Mouse (Mus musculus) heart, postnatal 0 days (tissue): ENCODE measurements around the gene Rgma. TPM values are rescaled to one million over a fixed set of nuclear protein-coding genes. Genes with fewer than 3 reads are reported as not detected.

Source experiments
- ATAC-seq: fragments of 200-750 bp; cut with Nextera tagmentation; 2 replicates; pipeline ENCODE4 v1.8.0; 2017; ENCODE audit warnings: low read depth, moderate number of reproducible peaks, moderate library complexity; ENCODE audit not compliant: insufficient read depth
- DNase-seq: peaks from one replicate; pipeline ENCODE4 v3.0.0-alpha.2; 2016; ENCODE audit warnings: low spot score
- H3K27ac ChIP-seq: fragments of 300-500 bp; sonication (generic); 2 replicates; pipeline ENCODE4 v1.5.1; 2014; ENCODE audit warnings: low read depth, mild to moderate bottlenecking
- H3K27me3 ChIP-seq: fragments of 300-500 bp; sonication (generic); 2 replicates; pipeline ENCODE4 v1.6.1; 2014; ENCODE audit warnings: low read length, mixed read lengths; ENCODE audit not compliant: control insufficient read depth, insufficient read depth
- H3K36me3 ChIP-seq: fragments of 300-500 bp; sonication (generic); replicated peaks from 2 replicates; pipeline ENCODE4 v1.6.1; 2014; ENCODE audit warnings: low read length, mixed read lengths; ENCODE audit not compliant: control insufficient read depth, insufficient read depth
- H3K4me1 ChIP-seq: fragments of 300-500 bp; sonication (generic); 2 replicates; pipeline ENCODE4 v1.6.1; 2014; ENCODE audit warnings: antibody characterized with exemption; ENCODE audit not compliant: control insufficient read depth, insufficient read depth
- H3K4me2 ChIP-seq: fragments of 300-500 bp; sonication (generic); 2 replicates; pipeline ENCODE4 v1.6.1; 2014; ENCODE audit warnings: low read depth, mild to moderate bottlenecking, low read length, moderate library complexity
- H3K4me3 ChIP-seq: fragments of 300-500 bp; sonication (generic); 2 replicates; pipeline ENCODE4 v1.5.1; 2014; ENCODE audit warnings: low read depth, low read length
- H3K9ac ChIP-seq: fragments of 300-500 bp; sonication (generic); replicated peaks from 2 replicates; pipeline ENCODE4 v1.6.1; 2014; ENCODE audit warnings: low read depth, low read length, mixed read lengths
- H3K9me3 ChIP-seq: fragments of 300-500 bp; sonication (generic); replicated peaks from 2 replicates; pipeline ENCODE4 v1.6.1; 2016; ENCODE audit warnings: low read length; ENCODE audit not compliant: control insufficient read depth
- CTCF ChIP-seq: IDR thresholded peaks from 2 replicates; pipeline ENCODE4 v1.5.1; 2016; ENCODE audit warnings: antibody characterized with exemption, control low read depth, low read depth
- EP300 ChIP-seq: IDR thresholded peaks from 2 replicates; pipeline ENCODE4 v1.6.1; 2016; ENCODE audit warnings: antibody characterized with exemption, low read depth
- WGBS: fragments of 180-500 bp; shearing (Covaris S2); extraction: QIAGEN DNeasy Blood & Tissue Kit; methylation state at CpG from one replicate; pipeline ENCODE4 v1.1.7; 2014; 5-methylcytosine and 5-hydroxymethylcytosine counted together
- polyA plus RNA-seq: library from polyadenylated mRNA; unstranded; fragments of >200 nt; fragmentation: Nextera tagmentation; extraction: Ambion mirVana; gene quantifications from 2 replicates; pipeline ENCODE4 v1.2.1, GENCODE M21; 2015
- total RNA-seq: library from RNA; depleted of rRNA; stranded (reverse); fragments of >200 nt; gene quantifications from 2 replicates; pipeline ENCODE4 v1.2.3, GENCODE M21; 2014; ENCODE audit warnings: low replicate concordance

The Rgma gene
- total and polyA plus RNA-seq, 2 experiments from 2014 or later: 2.7 to 10.2 TPM

GRCm38 (mm10) chr7:73435685-73436084, 60.4 kb downstream of the Rgma start:
- peaks cover 80% of the 10 kb centered on the region for H3K36me3 ChIP-seq
- no peak overlapping the region for H3K4me2 ChIP-seq
- no peak overlapping the region for H3K27ac ChIP-seq
- no peaks in the 10 kb centered on the region for H3K27me3 ChIP-seq
- ATAC-seq: no peak; the same call in 1 of the 2 replicates
- no peak for DNase-seq
- no peaks in the 10 kb centered on the region for H3K9me3 ChIP-seq
- H3K4me3 ChIP-seq: no peak overlapping the region
- H3K4me1 ChIP-seq: no peaks in the 10 kb centered on the region
- 75% methylated on average over 12 of the region's 12 CpGs for WGBS
- no peak overlapping the region for H3K9ac ChIP-seq
- TF ChIP-seq EP300: no peak
- peak; percentile 13; the same call in 1 of the 2 replicates for TF ChIP-seq CTCF

DNA sequence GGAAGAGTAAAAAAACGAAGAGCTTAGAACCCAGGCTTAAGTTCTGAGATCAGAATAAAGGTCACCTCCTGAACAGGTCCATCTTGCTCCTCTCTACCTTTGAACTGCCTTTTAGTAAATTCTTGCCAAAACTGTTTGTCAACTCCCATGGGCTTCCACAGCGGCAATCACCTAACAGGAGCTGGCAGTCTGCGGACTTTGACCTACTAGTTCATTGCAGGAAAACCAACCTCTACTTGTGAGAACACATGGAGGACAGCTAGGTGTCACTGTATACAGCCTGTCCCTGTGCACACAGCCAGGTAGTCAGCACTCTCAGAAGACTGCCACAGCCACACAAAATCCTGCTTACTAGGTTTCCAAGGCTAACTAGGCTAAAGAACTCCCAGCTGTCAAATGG, 66.5 kb downstream of the Rgma start:
- ATAC-seq (no peak), DNase-seq (no peak)
- 95% methylated on average over 3 of the region's 3 CpGs for WGBS
- Histone ChIP-seq H3K36me3 (peaks cover 93% of the 10 kb centered on the region), H3K9ac (no peak overlapping the region), H3K9me3 (no peaks in the 10 kb centered on the region), H3K4me1 (no peaks in the 10 kb centered on the region), H3K27ac (no peak overlapping the region), H3K27me3 (no peaks in the 10 kb centered on the region), H3K4me2 (no peak overlapping the region), H3K4me3 (no peak overlapping the region)
- TF ChIP-seq CTCF: no peak
- no peak for TF ChIP-seq EP300

- no peak for ATAC-seq
- peaks cover 97% of the 10 kb centered on the region for H3K36me3 ChIP-seq
- DNase-seq: no peak
- no peak overlapping the region for H3K4me3 ChIP-seq
- H3K27ac ChIP-seq: no peak overlapping the region
- no peaks in the 10 kb centered on the region for H3K9me3 ChIP-seq
- TF ChIP-seq EP300: no peak
- no peak overlapping the region for H3K4me2 ChIP-seq
- no peaks in the 10 kb centered on the region for H3K4me1 ChIP-seq
- H3K9ac ChIP-seq: no peak overlapping the region
- H3K27me3 ChIP-seq: no peaks in the 10 kb centered on the region
- 87% methylated on average over 4 of the region's 4 CpGs for WGBS
These were observed 66.9 kb downstream of the Rgma start for GRCm38 (mm10) chr7:73442246-73442645.

DNA sequence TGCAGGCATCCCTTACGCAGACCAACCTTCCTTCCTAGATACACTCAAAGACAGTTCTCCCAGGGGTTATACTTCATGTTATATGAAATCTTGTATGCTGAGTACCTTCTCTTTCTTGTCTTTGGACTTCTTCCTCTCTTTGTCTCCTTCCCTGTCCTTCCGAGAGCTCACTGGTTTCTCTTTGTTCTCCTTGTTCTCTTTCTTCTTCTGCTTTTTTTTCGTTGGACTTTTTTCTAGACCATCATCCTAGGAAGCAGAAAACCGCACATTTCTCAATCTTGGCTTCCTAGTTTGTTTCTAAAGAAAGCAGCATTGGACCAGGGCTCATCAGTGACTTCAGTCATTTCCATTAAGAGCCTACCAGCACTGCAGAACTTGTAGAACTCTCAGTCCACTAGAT, 76.3 kb downstream of the Rgma start:
- DNase-seq (no peak), ATAC-seq (no peak)
- 92% methylated on average over 4 of the region's 4 CpGs for WGBS
- H3K4me1 ChIP-seq: no peaks in the 10 kb centered on the region
- H3K4me2 ChIP-seq: no peak overlapping the region
- no peaks in the 10 kb centered on the region for H3K9me3 ChIP-seq
- no peak overlapping the region for H3K9ac ChIP-seq
- H3K27me3 ChIP-seq: no peaks in the 10 kb centered on the region
- H3K36me3 ChIP-seq: peaks cover 97% of the 10 kb centered on the region
- H3K27ac ChIP-seq: no peak overlapping the region
- no peak overlapping the region for H3K4me3 ChIP-seq
- TF ChIP-seq CTCF (no peak), EP300 (no peak)

DNA sequence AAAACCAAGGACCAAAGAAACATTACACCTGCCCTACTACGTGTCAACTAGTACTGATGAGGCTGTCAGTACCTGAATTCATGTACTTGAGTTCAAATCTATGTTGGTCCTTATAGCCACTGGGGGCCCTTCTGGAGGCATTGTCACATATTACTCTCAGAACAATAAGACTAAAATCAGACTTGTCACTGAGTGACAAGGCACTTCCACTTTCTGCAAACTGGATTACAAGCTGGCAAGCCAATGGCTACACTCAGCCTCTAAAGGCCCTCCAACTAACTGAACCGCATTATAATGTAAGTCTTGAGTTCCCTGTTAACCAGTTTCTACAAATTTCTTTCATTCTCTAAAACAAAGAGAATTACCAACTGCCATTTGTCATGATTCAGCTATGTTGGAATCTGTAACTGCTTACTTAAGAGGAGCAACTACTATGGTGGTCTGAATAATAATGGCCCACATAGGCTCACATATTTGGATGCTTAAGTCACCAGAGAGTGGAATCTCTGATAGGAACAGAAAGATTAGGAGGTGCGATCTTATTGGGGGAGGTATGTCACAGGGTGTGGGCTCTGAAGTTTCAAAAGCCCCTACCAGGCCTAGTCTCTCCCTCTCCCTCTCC, 77.0 kb downstream of the Rgma start:
- Histone ChIP-seq H3K27ac (no peak overlapping the region), H3K9me3 (no peaks in the 10 kb centered on the region), H3K36me3 (peaks cover 97% of the 10 kb centered on the region), H3K4me1 (no peaks in the 10 kb centered on the region), H3K9ac (no peak overlapping the region), H3K4me3 (no peak overlapping the region), H3K4me2 (no peak overlapping the region), H3K27me3 (no peaks in the 10 kb centered on the region)
- ATAC-seq: peak; percentile 53; the same call in 1 of the 2 replicates
- TF ChIP-seq EP300: no peak
- TF ChIP-seq CTCF: no peak
- no peak for DNase-seq
- WGBS: 74% methylated on average over 3 of the region's 3 CpGs

DNA sequence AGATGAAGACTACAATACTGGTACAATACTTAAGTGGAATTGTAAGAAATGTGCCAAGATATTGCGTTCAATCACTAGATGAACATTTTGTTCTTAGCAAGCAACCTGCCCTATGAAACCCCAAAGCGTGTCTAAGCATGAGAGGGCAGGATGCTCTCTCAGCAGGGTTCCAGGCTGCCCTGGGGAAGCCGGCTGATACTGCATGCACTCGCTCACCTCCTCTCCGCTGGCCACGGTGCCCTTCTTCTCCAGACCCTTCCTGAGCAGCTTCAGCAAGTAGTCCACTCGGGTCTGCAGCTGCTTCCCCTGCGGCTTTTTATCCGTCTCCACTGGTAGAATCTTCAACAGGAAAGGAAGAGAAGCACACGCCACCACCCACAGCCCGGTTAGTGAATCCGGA, 78.8 kb downstream of the Rgma start:
- ATAC-seq (no peak), DNase-seq (no peak)
- Histone ChIP-seq H3K9ac (no peak overlapping the region), H3K27me3 (no peaks in the 10 kb centered on the region), H3K9me3 (no peaks in the 10 kb centered on the region), H3K4me3 (no peak overlapping the region), H3K4me2 (no peak overlapping the region), H3K36me3 (peaks cover 96% of the 10 kb centered on the region), H3K4me1 (no peaks in the 10 kb centered on the region), H3K27ac (no peak overlapping the region)
- TF ChIP-seq EP300 (no peak), CTCF (no peak)
- 85% methylated on average over 12 of the region's 12 CpGs for WGBS
